Mouse (Mus musculus) cortical plate, adult 2 months (tissue): ENCODE measurements at regions not wholly inside any gene's neighbourhood (a gene's known extent, or its start where the extent isn't known, plus 50 kb on each side); places are given as distances from the start of the nearest gene placed in this dataset.

Experiments
- CTCF ChIP-seq: fragments of 200-500 bp; IDR thresholded peaks from 2 replicates; pipeline ENCODE4 v1.5.1; 2011; ENCODE audit warnings: mild to moderate bottlenecking, control low read depth, low read length; ENCODE audit not compliant: insufficient read depth; ENCODE audit errors: extremely low read depth
- POLR2A ChIP-seq: fragments of 200-500 bp; IDR thresholded peaks from 2 replicates; pipeline ENCODE4 v1.6.1; 2011; ENCODE audit warnings: mild to moderate bottlenecking, low read length, control low read depth; ENCODE audit not compliant: insufficient read depth; ENCODE audit errors: extremely low read depth

DNA sequence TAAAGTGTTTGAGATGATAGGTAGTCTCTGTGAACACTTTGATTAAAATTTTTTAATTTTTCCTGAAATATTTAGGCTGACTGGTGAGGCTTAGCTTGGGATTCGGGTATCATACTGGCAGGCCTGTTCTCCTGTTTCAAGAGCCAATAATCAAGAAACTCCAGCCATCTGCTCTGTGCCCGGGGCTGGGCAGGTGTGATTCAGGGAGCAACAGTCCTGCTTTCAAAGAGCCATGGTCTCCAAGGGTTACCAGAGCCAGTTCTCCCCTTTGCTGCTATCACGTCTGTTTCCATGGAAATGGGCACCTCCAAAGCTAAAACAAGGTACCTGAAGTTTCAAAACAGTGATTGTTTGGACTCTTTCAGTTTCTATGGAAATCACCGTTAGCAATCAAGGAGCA, 355.6 kb downstream of the Abcc12 start:
- TF ChIP-seq POLR2A (no peak), CTCF (no peak)
